Comparison of ENCODE assay signal across 7 mouse cellular contexts in genomic region chr19:5690343-5690735, GRCm38 (mm10). TPM values are rescaled to one million over a fixed set of nuclear protein-coding genes. Genes with fewer than 3 reads are reported as not detected.
DNase-seq lines count a peak whose midpoint lies in the region; ATAC-seq and TF ChIP-seq lines count a peak whose summit lies in the region.

No protein-coding gene starts in this region.

- H3K27me3 ChIP-seq in thymus, adult 2 months (ENCODE audit: control insufficient read depth, insufficient read depth, low read length): no peaks in the 10 kb centered on the region
- H3K27me3 ChIP-seq in kidney, embryonic 16.5 days (ENCODE audit: insufficient read depth, low read length): no peaks in the 10 kb centered on the region
- H3K27me3 ChIP-seq in midbrain, embryonic 16.5 days (ENCODE audit: control insufficient read depth, insufficient read depth, low read depth, low read length): 0 out of 2 replicates have a peak, but pooled peaks cover 2% of the 10 kb centered on the region

- peak overlapping the region; percentile 92 for H3K4me3 ChIP-seq in thymus, adult 2 months (ENCODE audit: control insufficient read depth, insufficient read depth, low read length)
- peak overlapping the region; percentile 86 for H3K4me3 ChIP-seq in embryonic fibroblast, embryonic 13.5 days (ENCODE audit: insufficient read depth, low read length)
- H3K4me3 ChIP-seq in kidney, embryonic 16.5 days (ENCODE audit: low read length): peak overlapping the region; percentile 89
- peak overlapping the region; percentile 70 for H3K4me3 ChIP-seq in midbrain, embryonic 16.5 days (ENCODE audit: low read depth, low read length)

- WGBS in thymus, adult 2 months: 19% methylated on average over 15 of the region's 15 CpGs
- WGBS in kidney, embryonic 16.5 days: 44% methylated on average over 15 of the region's 15 CpGs
- 78% methylated on average over 14 of the region's 15 CpGs for WGBS in midbrain, embryonic 16.5 days

- peak overlapping the region; percentile 85 for H3K9ac ChIP-seq in kidney, embryonic 16.5 days (replicated peaks; ENCODE audit: low read length)
- peak overlapping the region; percentile 62 for H3K9ac ChIP-seq in midbrain, embryonic 16.5 days (ENCODE audit: low read depth, low read length)

- H3K4me1 ChIP-seq in thymus, adult 2 months (replicated peaks; ENCODE audit: control insufficient read depth, insufficient read depth, low read length): peaks cover 42% of the 10 kb centered on the region
- peaks cover 7% of the 10 kb centered on the region; the same call in 1 of the 2 replicates for H3K4me1 ChIP-seq in embryonic fibroblast, embryonic 13.5 days (ENCODE audit: control insufficient read depth, insufficient read depth, low read length)
- H3K4me1 ChIP-seq in kidney, embryonic 16.5 days (ENCODE audit: insufficient read depth, low read length): peaks cover 49% of the 10 kb centered on the region
- H3K4me1 ChIP-seq in midbrain, embryonic 16.5 days (ENCODE audit: control insufficient read depth, insufficient read depth, low read length): peaks cover 36% of the 10 kb centered on the region

- H3K4me2 ChIP-seq in kidney, embryonic 16.5 days (replicated peaks; ENCODE audit: low read depth, low read length): peak overlapping the region; percentile 98
- peak overlapping the region; percentile 98 for H3K4me2 ChIP-seq in midbrain, embryonic 16.5 days (ENCODE audit: low read length)

- no peak for DNase-seq in thymus, adult 2 months
- no peak for DNase-seq in thymus, postnatal 10 days (ENCODE audit: low spot score in 2 of 2)
- no peak for DNase-seq in frontal cortex, postnatal 10 days (ENCODE audit: low spot score in 2 of 2)
- DNase-seq in urinary bladder, adult 2 months (ENCODE audit: low spot score): no peak

- no peak for TF ChIP-seq CTCF in thymus, adult 2 months (IDR thresholded peaks at IDR 0.05; ENCODE audit: borderline replicate concordance, control insufficient read depth, extremely low read depth, insufficient read depth, low read length, poor library complexity)
- no peak for TF ChIP-seq CTCF in embryonic fibroblast, embryonic 13.5 days (IDR thresholded peaks at IDR 0.05; ENCODE audit: borderline replicate concordance, insufficient read depth, low read length)

- ATAC-seq in kidney, embryonic 16.5 days (ENCODE audit: low FRiP score, low TSS enrichment): no peak
- ATAC-seq in midbrain, embryonic 16.5 days: no peak

- TF ChIP-seq POLR2A in thymus, adult 2 months (IDR thresholded peaks at IDR 0.05; ENCODE audit: control insufficient read depth, extremely low read depth, insufficient read depth, low read length, poor library complexity): no peak
- TF ChIP-seq POLR2A in embryonic fibroblast, embryonic 13.5 days (IDR thresholded peaks at IDR 0.05; ENCODE audit: low read depth, low read length): no peak

- no peak overlapping the region for H3K27ac ChIP-seq in thymus, adult 2 months (ENCODE audit: control insufficient read depth, insufficient read depth, low read length)
- no peak overlapping the region for H3K27ac ChIP-seq in embryonic fibroblast, embryonic 13.5 days (ENCODE audit: insufficient read depth, low read length)
- peak overlapping the region; percentile 98 for H3K27ac ChIP-seq in kidney, embryonic 16.5 days (ENCODE audit: low read length)
- peak overlapping the region; percentile 79 for H3K27ac ChIP-seq in midbrain, embryonic 16.5 days (ENCODE audit: low read length)

- no peaks in the 10 kb centered on the region for H3K9me3 ChIP-seq in kidney, embryonic 16.5 days (ENCODE audit: low read length)
- H3K9me3 ChIP-seq in midbrain, embryonic 16.5 days (replicated peaks; ENCODE audit: control insufficient read depth, low read length, poor library complexity, severe bottlenecking): no peaks in the 10 kb centered on the region

- H3K36me3 ChIP-seq in thymus, adult 2 months (ENCODE audit: control insufficient read depth, insufficient read depth, low read length): peaks cover 13% of the 10 kb centered on the region
- peaks cover 33% of the 10 kb centered on the region for H3K36me3 ChIP-seq in kidney, embryonic 16.5 days (ENCODE audit: insufficient read depth, low read length)
- H3K36me3 ChIP-seq in midbrain, embryonic 16.5 days (ENCODE audit: control insufficient read depth, insufficient read depth, low read length): peaks cover 10% of the 10 kb centered on the region

RNA-seq across cellular contexts. Expression of gene Pcnx3, which starts 1.6 kb away (rescaled TPM):
- polyA plus RNA-seq in thymus, adult 2 months (2012; rRNA removed): 421 and 455 TPM in 2 replicates
- 43.0 and 48.4 TPM in 2 replicates for polyA plus RNA-seq in embryonic fibroblast, embryonic 13.5 days (2011; ENCODE audit: insufficient read length, low read depth, missing spikeins)
- 27.0 and 28.1 TPM in 2 replicates for polyA plus RNA-seq in kidney, embryonic 16.5 days (2015; fragmentation: Nextera tagmentation; extraction: Ambion mirVana)
- polyA plus RNA-seq in midbrain, embryonic 16.5 days (2015; fragmentation: Nextera tagmentation; extraction: Ambion mirVana): 23.9 and 25.3 TPM in 2 replicates
- polyA plus RNA-seq in urinary bladder, adult 2 months (2012; rRNA removed): 40.5 and 53.5 TPM in 2 replicates

RNA-seq across cellular contexts. Expression of gene Map3k11, which starts 1.8 kb away (rescaled TPM):
- 141 and 144 TPM in 2 replicates for polyA plus RNA-seq in thymus, adult 2 months (2012; rRNA removed)
- 9.3 and 14.2 TPM in 2 replicates for polyA plus RNA-seq in embryonic fibroblast, embryonic 13.5 days (2011; ENCODE audit: insufficient read length, low read depth, missing spikeins)
- polyA plus RNA-seq in kidney, embryonic 16.5 days (2015; fragmentation: Nextera tagmentation; extraction: Ambion mirVana): 41.5 and 43.8 TPM in 2 replicates
- 9.5 and 12.9 TPM in 2 replicates for polyA plus RNA-seq in midbrain, embryonic 16.5 days (2015; fragmentation: Nextera tagmentation; extraction: Ambion mirVana)
- polyA plus RNA-seq in urinary bladder, adult 2 months (2012; rRNA removed): 19.9 and 22.0 TPM in 2 replicates

RNA-seq across cellular contexts. Expression of gene Kcnk7, which starts 13.8 kb away (rescaled TPM):
- polyA plus RNA-seq in thymus, adult 2 months (2012; rRNA removed): 0.97 and 1.0 TPM in 2 replicates
- polyA plus RNA-seq in embryonic fibroblast, embryonic 13.5 days (2011; ENCODE audit: insufficient read length, low read depth, missing spikeins): not detected in 2 replicates
- 0.15 and 0.23 TPM in 2 replicates for polyA plus RNA-seq in kidney, embryonic 16.5 days (2015; fragmentation: Nextera tagmentation; extraction: Ambion mirVana)
- 0.15 TPM in 1 of 2 replicates, not detected in the other for polyA plus RNA-seq in midbrain, embryonic 16.5 days (2015; fragmentation: Nextera tagmentation; extraction: Ambion mirVana)
- 0.13 and 0.25 TPM in 2 replicates for polyA plus RNA-seq in urinary bladder, adult 2 months (2012; rRNA removed)

RNA-seq across cellular contexts. Expression of gene Sipa1, which starts 26.8 kb away (rescaled TPM):
- 267 and 301 TPM in 2 replicates for polyA plus RNA-seq in thymus, adult 2 months (2012; rRNA removed)
- 16.7 and 19.1 TPM in 2 replicates for polyA plus RNA-seq in embryonic fibroblast, embryonic 13.5 days (2011; ENCODE audit: insufficient read length, low read depth, missing spikeins)
- polyA plus RNA-seq in kidney, embryonic 16.5 days (2015; fragmentation: Nextera tagmentation; extraction: Ambion mirVana): 37.1 and 39.6 TPM in 2 replicates
- 17.5 and 17.7 TPM in 2 replicates for polyA plus RNA-seq in midbrain, embryonic 16.5 days (2015; fragmentation: Nextera tagmentation; extraction: Ambion mirVana)
- 17.3 and 19.6 TPM in 2 replicates for polyA plus RNA-seq in urinary bladder, adult 2 months (2012; rRNA removed)

RNA-seq across cellular contexts. Expression of gene Ehbp1l1, which starts 35.8 kb away (rescaled TPM):
- 55.6 and 61.8 TPM in 2 replicates for polyA plus RNA-seq in thymus, adult 2 months (2012; rRNA removed)
- 62.8 and 86.1 TPM in 2 replicates for polyA plus RNA-seq in embryonic fibroblast, embryonic 13.5 days (2011; ENCODE audit: insufficient read length, low read depth, missing spikeins)
- 19.5 and 25.0 TPM in 2 replicates for polyA plus RNA-seq in kidney, embryonic 16.5 days (2015; fragmentation: Nextera tagmentation; extraction: Ambion mirVana)
- polyA plus RNA-seq in midbrain, embryonic 16.5 days (2015; fragmentation: Nextera tagmentation; extraction: Ambion mirVana): 31.3 and 38.6 TPM in 2 replicates
- polyA plus RNA-seq in urinary bladder, adult 2 months (2012; rRNA removed): 97.4 and 116 TPM in 2 replicates

Comparison
In these comparisons a context has a peak if more than half of its experiments do, and no peak if none do; other contexts are left out.
1. H3K27ac ChIP-seq: peak in kidney, embryonic 16.5 days (single experiment) and midbrain, embryonic 16.5 days (single experiment); none in thymus, adult 2 months (single experiment) and embryonic fibroblast, embryonic 13.5 days (single experiment).
2. Peak in every context shown above with its lines, with median percentiles within 50 percentile points of each other: H3K4me3 ChIP-seq.